Mouse (Mus musculus) right cerebral cortex, postnatal 36 days (tissue): ENCODE results near the gene Stpg1.

Experiments used
- DNase-seq, 2 experiments: peaks; one replicate each; pipeline ENCODE4 v3.0.0; 2022; ENCODE audit warnings: low spot score in 2 of 2, mixed read lengths in 1 of 2

Stpg1 gene

DNA sequence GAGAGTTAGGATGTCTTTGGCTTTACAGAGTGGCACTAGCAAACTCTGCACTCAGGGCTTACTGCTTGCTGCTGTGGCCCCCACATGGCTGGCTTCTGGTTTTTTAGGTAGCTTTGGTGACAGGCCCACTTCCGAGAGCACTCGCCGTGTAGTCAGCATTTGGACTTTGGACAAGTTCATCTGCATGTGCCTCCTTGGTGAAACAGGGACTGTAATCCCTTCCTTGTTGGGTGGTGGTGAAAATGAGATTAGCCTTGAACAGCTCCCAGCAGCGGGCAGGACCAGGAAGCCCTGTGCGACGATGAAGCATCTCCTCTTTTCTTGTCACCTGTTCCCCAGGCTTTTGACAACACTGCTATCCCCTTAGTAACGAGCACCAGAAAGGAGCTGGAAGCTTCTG lies 19.3 kb downstream of the Stpg1 start:
- no peak for DNase-seq

DNA sequence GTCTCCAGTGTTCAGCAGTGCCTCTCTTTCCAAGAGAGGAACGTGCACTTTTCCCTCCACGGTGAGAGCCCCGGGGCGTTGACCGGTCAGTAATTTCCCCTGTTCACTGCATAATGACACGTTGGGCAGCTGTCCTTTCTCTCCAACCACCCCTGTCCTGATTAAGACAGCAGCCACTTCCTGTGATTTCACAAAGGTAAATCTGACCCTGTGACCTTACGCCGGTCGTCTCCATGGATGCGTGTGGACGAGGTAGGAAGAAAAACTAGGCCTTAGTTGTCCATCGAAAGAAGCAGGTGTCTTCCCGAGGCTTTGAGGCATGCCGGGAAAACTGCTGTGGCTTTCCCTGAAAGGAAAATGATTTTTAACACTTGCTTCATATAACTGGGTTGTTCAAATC lies 20.3 kb downstream of the Stpg1 start:
- DNase-seq, result no peak

DNA sequence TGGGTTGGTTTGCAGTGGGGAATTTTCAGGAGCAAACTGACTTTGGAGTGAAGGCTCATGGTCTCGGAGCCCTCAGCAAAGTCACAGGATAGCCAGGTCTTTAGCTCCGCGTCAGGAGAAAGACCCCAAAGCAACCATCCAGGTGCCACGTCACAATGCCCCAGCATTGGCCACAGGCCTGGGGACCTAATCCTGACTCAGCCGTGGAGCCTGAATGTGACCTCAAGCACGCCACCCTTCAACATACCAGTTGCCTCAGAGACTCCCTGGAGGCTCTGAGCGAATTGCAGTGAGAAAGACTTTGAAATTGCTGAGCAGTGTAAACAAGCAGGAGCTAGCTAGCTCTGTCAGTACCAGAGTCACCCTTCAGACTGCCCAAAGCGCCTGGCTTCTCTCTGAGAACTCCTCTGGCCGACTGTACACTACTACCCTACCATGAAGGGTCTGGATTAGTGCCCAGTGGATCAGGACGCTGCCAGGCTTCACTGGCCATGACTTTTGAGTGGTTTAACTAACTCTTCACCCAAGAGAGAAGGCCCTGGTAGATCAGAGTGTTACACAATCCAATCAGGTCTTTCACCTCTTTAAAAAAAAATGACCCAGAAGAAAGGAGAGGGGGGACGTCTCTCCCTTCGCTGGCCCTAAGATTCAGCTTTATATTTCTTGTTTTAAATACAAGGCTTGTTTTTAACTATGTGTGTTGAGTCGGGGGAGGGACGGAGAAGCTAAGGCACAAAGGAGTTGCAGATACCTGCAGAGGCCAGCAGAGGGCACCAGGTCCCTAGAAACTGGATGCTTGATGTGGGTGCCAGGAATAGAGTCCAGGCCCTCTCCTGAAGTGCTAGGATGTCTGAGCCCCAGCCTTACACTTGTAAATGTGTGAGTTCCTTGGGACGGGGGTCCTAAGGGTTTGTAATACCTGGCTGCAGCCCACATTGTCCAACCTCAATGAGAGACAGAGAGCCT lies 22.0 kb downstream of the Stpg1 start:
- no peak for DNase-seq

DNA sequence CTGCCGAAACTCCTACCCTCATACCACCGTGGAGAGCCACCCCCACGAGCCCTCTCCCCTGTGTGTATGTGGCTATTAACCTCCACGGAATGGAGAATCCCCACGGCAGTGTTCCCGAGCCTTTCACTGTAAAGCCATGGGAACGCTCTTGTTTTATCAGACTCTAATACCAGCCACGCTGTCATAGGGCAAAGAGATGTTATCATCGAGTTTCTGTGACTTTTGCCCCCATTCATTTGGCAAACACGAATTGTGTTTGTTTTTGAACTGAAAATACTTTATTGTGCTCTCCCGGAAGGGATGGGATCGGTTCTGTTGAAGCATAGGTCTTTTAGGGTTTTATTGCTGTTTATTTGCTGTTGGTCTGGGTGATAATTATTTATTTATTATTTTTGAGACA lies 23.5 kb downstream of the Stpg1 start:
- DNase-seq, result no peak

DNA sequence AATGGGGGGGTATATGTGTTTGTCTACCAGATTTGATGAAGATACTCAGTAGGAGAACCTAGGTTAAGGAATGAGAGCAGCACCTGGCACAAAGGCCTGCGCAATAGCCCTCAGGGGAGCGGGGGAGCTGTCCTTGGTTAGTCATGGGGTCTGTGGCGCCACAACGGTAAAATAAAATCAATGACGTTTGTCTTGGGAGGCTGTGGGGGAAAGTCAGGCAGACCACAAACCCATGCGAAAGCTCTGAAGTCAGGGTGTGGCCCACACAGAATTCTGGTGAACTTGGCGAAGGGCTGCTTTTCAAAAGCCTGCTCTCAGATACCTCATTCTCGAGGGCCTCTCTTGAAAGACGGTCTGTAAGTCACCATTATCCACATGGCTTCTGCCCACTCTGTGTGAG lies 25.8 kb downstream of the Stpg1 start:
- DNase-seq, result no peak

DNA sequence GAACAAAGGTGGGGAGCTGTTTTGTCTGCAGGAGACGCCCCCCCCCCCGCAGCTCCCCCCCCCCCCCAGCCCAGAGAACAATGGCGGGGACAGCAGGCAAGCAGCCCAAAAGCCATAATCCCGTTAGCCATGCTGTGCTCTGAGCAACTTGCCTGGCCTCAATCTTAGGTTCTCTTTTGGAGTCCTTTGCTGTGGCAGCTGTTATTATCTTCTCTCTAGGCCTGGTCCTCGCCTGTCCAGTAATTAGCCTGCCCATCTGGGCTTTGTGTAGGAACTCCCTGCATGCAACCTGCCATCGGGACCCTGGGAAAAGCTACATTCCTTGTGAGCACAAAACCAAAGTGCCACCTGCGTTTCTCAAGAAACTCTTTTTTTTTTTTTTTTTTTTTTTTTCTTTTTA lies 29.3 kb downstream of the Stpg1 start:
- DNase-seq, result no peak

DNA sequence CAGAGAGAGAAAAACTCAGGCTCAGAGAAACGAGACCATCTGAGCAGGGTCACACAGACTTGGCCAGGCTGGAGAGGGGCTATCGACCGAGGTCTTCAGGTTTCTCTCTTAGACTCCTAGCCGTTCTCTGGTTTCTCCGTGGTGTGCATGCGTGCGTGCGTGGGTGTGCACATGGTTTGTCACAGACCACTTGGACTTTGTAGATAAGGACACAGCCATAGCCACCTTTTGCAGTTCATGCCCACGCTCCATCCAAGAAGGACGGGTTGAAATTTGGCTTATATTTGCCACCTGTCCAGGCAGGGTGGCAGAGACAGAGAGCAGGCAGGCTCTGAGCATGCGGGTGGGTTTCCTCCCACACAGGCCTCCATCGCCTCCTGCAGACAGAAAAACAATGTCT lies 30.5 kb downstream of the Stpg1 start:
- no peak for DNase-seq

DNA sequence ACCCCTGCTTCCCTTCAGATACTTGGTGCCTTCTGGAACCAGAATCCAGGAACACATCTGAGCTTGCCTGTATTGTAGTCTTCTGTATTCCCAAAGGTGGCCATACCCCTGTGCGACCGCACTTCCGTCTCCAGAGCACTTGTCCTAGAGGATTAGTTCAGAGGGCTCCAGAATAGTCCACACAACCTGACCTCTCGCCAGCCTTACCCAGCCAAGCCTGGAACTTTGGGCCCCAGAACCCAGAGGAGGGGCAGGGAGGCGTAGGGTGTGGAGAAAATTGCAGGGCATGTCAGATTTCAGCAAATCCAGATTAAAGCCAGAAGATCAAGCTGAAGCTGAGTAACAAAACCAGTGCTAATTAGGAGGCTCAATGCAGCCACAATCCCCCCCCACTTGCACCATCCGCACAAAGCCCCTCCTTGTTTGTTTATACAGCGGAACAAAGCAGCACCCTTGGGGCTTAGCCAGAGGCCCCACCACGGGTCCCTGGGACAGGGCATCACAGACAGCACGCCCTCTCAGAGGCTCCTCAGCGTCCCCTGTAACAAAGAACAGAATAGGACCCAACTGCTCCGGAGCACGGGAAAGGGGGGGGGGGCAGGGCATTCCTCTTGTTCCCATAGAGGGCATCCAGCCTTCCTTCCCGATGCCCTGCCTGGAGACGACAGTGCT lies 31.6 kb downstream of the Stpg1 start:
- DNase-seq, result no peak

DNA sequence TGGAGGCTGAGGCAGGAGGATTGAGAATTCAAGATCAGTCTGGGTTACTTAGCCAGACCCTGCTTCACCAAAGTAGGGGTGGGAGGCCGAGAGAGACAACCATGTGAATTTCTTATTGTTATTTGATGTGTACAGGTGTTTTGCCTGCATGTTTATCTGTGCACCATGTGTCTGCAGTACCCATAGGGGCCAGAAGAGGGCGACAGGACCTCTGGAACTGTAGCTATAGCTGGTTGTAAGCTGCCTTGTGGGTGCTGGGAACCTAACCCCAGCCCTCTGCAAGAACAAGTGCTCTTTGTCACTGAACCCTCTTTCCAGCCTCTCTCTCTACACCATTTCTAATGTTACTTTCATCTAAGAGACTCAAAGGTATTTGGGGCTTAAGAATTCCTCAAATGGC lies 35.7 kb downstream of the Stpg1 start:
- DNase-seq, result no peak

DNA sequence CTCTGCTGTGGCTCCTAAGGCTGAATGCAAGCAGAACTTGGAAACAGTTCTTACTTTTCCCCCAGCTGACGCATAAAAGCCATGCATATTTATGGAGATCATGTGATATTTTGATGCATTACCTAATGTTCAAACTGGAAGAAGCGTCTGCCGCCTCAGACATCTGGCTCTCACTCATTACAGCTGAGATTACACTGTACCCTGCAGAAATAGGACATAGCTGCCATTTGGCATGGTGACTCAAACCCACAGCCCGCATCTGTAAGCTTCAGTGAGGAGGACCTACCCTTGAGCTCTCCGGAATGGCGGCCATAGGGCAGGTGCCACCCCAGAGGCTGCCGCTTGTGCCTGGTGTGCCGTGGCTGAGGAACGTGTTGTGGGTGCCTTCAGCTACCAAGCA lies 36.6 kb downstream of the Stpg1 start:
- DNase-seq, result peak; percentile 62 to 74

DNA sequence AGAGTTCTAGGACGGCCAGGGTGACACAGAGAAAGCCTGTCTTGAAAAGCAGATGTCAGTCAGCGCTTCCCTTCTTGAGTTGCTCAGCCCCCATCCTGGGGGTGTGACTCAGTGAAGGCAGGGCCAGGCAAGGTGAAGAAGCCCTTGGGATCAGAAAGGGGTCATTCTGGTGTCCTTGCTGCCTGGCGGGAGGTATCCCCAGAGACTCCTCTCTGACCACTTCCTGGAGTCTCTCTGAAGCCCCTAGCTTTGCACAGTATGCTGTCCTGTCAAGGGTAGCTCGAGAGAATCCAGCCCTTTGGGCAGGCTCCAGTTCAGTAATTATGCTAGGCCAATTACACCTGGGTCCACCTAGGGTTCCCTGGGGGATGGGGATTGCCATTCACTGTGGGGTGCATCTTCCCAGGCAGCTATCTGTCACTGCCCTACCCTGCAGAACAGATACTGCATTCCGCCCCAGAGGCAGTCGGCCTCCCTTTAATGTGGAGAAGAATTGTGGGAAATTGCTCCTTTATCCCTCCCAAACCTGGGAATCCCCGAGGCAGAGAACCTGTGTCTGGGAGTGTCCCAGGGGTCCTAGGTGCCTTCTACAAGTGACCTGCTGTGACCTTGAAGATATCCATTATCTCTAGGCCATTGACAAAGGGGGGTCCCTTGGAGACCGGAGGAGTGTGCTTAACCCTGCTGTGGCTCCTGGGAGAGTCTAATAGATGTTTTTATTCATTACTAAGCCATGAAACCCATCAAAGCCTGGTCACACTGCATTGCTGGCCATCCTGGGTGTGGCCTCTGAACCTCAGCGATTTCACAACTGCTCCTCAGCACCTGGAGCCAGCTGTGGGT lies 37.4 kb downstream of the Stpg1 start:
- no peak for DNase-seq

DNA sequence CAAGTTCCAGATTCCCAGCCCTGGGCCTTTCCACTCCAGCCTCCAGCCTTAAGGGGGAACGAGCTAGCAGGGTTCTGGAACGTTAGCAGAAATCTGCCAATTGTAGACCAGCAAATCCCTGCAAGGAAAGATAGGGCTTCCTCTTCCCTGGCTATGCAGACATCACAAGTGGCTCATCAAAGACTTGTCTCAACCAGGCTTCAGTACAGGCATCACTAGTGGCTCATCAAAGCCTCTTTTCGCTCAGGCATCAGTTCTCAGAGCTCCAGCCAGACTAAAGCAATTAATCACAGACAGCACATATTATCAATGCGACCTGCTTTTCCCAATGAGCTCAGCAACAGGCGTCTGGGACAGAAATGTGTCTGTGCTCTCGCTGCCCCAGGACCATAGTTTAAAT lies 38.4 kb downstream of the Stpg1 start:
- DNase-seq, result no peak

DNA sequence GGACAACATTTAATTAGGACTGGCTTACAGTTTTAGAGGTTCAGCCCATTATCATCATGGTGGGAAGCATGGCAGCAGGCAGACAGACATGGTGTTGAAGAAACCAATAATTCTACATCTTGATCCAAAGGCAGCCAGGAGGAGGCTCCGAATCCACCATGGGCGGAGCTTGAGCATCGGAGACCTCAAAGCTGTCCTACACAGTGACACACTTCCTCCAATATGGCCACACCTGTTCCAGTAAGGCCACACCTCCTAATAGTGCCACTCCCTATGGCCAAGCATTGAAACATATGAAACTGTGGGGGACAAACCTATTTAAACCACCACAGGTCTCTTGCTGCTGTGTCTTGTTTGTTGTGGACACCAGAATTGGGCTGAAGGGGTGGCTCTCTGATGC lies 40.4 kb downstream of the Stpg1 start:
- no peak for DNase-seq

DNA sequence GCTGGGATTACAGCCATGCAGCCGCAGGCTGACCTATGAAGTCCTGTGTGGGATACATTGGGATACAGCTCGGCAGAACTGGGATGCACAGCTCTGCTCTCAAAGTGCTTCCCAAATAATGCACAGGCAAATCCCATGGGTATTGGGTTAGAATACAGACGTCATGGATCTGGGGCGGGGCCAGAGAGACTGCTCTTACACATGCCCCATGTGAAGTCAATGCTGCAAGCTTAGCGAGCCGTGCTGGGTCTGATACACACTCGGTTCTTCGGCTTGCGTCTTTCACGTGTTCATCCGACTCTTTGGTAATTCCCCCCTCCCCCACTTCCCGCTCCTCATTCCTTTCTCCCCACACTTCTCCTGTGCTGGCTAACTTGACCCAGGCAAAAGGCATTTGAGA lies 44.5 kb downstream of the Stpg1 start:
- DNase-seq, result no peak

DNA sequence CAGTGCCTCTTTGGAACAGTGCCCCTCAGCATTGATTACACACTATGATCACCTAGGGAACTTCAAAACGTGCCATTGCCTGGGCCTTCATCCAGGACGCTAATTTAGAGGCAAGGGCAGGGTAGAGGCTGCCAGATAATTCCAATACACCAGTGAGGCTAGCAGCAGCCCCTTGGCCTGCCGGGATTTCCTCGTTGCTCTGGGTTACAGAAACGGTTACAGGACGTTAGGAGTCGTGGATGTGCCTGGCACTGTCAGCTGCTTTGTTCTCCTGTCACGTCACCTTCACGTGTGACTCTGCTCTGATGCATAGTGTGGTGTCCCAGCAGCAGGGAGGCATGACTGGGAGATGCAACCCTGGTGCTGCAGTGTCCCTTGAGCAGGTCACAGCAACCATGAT lies 45.5 kb downstream of the Stpg1 start:
- DNase-seq, result no peak

DNA sequence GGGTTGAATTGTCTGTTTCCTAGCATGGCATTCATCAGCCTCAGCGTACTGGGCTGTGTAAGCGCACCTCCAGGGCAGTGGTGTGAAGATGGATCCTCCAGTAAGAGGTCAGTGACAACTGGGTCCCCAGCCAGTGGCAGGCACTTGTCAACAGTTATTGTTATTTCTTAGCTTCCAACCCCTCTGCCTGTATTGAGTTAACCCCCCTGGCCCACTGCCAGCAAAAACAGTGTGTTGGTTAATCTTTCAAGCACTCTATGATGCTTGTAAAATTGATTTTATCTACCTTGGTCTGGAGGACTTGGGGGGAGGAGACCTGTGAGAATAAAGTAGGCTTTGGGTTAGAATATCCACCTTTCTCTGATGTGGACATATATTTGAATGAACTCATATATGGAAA lies 49.7 kb downstream of the Stpg1 start:
- DNase-seq, result no peak

DNA sequence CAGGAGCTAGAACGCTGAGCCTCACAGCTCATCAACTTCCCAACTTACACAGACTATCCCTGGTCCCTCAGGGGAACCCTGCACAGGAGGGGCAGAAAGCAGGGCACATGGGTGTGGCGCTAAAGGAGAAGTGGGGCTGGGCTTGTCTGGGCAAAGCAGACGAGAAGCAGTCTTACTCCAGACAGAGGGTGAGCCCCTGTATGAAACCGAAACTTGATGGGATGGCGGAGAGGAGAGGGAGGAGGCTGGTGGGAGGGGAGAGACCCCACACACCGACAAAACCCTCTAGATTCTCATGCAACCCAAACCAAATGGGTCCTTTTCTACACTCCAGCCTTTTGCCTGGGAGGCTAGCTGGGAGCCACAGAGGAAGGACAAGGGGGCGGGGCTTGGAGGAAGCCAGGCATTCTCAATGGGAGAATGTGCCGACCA lies 50.5 kb downstream of the Stpg1 start:
- no peak for DNase-seq

DNA sequence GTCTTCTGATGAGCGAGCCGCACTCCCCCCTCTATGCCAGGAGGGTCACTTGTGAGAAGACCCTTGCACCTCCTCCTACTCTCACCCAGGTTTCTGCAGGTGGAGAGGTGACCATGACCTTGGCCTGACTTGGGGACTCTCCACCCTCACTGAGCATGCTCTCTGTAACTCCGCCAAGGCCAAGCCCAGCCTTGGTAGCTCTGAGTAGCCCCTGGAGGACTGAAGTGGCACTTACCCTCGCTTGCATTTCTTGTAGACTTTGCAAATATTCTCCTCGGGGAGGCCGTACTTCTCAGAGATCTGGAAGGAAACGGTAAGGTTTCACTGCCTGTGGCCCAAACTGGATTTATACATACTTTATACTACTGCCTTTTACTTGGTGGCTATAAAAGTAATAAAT lies 51.4 kb downstream of the Stpg1 start:
- DNase-seq, result no peak

DNA sequence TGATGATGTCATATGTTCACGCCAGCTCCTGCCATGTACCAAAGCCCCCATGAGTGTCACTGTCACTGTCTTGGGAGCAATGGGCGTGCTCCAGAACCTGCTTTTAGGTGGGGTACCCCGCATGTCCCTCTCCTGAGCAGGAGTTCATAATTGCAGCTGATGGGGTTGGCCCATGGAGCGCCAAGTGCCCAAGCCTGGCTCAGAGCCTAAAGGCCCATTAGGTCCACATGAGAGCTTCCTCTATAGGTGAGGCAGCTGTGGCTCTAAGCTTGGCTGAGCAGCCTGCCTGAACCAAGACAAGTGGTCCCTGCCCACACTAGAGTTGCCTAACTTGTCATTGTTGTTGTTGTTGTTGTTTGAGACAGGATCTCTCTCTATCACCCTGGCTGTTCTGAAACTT lies 52.2 kb downstream of the Stpg1 start:
- no peak for DNase-seq

DNA sequence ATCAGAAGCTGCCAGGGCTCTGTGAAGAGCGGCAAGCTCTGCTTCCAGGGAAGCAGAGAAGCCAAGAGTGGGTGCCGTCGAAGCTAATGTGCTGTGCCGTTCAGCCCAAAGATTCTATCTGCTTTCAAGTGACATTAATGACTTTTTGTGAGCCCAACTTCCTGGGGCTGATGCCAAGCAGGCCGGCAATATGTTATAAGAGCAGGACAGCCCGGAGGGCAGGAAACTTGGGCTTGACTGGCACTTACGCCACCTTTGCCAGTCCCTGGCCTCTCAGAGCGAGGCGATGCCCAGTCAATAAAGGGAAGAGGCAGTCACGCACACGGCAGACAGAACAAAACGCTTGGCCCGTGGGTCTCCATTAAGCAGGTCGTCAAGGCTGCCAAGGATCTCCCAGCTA lies 53.0 kb downstream of the Stpg1 start:
- DNase-seq, result no peak

DNA sequence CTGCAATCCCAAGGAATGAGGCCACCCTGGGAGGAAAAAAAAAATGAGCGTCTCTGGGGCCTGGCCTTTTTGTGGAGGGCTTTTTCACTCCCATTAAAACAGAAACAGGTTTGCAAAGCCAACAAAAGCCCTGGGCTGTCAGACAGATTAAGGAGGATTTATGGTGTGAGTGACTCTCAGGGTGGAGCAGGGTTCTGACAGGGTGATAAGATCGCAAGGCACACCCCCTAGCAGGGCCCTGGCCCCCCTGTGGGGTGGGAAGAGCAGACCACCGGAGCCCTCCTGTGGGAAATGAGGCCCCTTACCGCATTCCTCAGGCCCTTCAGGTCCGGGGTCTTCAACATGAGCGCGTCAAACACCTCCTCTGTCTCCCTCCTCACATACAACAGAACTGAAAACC lies 53.5 kb downstream of the Stpg1 start:
- no peak for DNase-seq

DNA sequence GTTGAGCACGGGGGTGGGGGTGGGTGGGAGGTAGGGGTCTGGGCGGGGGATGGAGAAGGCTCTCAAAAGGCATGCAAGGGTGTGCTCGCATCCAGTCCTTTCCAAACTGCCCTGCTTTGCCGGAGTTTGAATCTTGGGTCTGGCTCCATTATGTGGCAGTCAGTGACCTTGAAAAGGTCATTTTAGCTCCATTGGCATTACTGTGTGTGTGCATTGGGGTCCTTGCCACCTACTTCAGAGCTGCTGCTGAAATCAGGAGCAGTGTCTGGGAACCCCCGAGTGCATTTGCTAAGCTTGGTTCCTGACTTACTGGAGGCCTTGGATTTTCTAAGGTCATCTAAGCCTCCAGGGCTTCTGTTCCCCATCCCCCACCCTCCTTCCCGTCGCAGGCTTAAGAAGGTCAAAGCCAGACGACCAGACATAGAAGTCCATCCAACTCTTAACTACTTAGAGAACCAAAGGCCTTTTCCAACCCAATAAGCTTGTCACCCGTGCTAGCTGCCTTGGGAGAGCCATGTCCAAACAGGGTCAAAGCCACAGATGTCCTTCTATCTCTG lies 54.0 kb downstream of the Stpg1 start:
- DNase-seq, result no peak
